Mouse (Mus musculus) stomach, postnatal 0 days (tissue): ENCODE measurements at regions not wholly inside any gene's neighbourhood (a gene's known extent, or its start where the extent isn't known, plus 50 kb on each side); places are given as distances from the start of the nearest gene placed in this dataset.

Experiments used
- CTCF ChIP-seq: IDR thresholded peaks from 2 replicates; pipeline ENCODE4 v1.5.1; 2016; ENCODE audit warnings: antibody characterized with exemption, low read depth, mild to moderate bottlenecking, moderate library complexity
- EP300 ChIP-seq: optimal IDR thresholded peaks from 2 replicates; pipeline ENCODE3; 2016; ENCODE audit warnings: antibody characterized with exemption

- TF ChIP-seq CTCF, result no peak
- TF ChIP-seq EP300, result no peak
Measured at GRCm38 (mm10) chr15:74274435-74274834, 361.7 kb downstream of the Mroh4 start.
